Mouse (Mus musculus): ENCODE data around the gene Lin54.
"Not testable (repeated sequence)": the region's sequence is repeated elsewhere in the genome, so short reads cannot be mapped to it uniquely, and the experiment has no call there.

The Lin54 gene

DNA sequence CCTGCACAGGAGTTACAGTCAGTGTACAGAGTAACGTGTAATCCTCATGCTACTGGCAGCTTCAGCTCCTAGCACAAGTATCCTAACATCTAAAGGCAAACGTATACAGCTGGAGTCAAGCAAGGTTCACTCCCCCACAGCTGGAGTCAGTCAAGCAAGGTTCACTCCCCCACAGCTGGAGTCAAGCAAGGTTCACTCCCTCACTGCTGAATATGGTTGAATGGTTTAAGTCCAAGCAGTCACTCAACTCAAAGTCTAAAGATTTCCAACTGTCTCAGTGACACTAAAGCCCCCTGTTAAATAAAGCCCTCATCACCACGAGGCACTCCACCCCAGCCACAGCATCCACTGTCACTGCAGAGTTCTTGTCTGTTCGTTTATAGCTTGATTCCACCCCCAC lies 8.7 kb downstream of the Lin54 start:
- intact Hi-C loops (cut with DNase I), result no loop called here

DNA sequence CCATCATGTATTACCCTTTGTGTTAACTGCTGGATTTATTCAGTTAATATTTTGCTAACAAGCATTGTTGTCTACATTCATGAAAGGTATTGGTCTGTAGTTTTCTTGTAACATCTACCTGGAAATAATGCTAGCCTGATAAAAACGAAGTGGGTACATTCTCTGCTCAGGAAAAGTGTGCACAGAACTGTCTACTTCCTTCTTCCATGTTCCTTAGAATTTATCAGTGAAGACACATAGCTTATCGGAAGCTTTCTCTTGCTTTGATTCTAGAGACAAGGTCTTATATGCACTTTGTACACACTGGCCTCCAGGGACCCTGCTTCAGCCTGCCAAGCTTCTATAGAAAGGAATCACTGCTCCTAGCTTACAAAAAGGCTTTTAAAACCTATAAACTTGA lies 11.1 kb downstream of the Lin54 start:
- intact Hi-C loops (cut with DNase I), result no loop called here

DNA sequence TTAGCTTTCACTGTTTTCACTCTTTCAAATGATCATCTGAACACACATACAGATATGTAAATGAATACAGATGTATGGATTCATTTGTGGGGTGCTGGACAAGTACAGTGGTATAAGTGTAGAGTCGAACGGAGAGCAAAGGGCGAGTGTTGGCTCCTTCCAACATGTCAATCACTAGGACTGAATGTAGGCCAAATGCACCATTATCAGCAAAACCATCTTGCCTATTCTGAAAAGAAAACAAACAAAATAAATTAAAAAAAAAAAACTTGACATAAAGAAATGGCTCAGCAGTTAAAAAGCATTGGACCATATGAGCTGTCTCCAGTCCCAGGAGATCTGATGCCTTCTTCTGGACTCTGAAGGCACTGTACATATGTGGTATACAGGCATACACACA lies 12.2 kb downstream of the Lin54 start:
- intact Hi-C loops (cut with DNase I), result no loop called here

DNA sequence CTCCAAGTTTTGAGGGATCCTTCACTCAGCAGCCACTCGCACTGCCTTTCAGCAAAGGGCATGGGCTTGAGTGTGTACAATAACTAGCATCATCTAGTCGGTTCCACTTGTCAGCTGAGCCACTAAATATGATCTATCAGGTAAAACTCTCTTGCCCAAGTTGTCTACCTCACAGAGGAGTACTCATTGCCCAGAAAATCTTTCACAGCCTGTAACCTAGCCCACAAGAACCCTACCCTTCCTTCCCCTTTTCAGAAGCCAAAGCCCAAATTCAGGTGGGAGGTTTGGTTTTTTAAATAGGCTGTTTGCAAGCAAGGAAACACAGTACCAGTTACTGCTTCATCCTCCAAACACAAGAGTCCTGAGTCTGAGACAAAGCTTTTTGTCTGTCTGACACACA lies 13.3 kb downstream of the Lin54 start:
- intact Hi-C loops (cut with DNase I), result no loop called here

GRCm38 (mm10) chr5:100483569-100483968 lies 16.9 kb downstream of the Lin54 start:
- intact Hi-C loops (cut with DNase I), result no loop called here

- intact Hi-C loops (cut with DNase I), result no loop called here
These were observed 22.8 kb downstream of the Lin54 start for GRCm38 (mm10) chr5:100477604-100478003.

DNA sequence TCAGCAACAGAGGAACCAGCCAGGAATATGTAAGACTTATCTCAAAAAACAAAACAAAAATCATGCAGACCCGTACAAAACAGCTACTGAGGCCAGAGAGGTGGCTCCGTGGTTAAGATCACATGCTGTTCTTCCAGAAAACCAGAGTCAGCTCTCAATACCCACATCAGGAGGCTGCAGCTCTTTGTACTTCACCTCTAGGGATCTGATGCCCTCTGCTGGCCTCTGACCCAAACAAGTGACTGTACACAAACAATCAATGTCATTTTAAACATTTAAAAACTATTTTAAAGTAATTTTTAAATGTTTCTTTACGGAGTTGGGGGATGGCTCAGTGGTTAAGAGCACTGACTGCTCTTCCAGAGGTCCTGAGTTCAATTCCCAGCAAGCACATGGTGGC lies 24.1 kb downstream of the Lin54 start:
- intact Hi-C loops (cut with DNase I), result no loop called here

DNA sequence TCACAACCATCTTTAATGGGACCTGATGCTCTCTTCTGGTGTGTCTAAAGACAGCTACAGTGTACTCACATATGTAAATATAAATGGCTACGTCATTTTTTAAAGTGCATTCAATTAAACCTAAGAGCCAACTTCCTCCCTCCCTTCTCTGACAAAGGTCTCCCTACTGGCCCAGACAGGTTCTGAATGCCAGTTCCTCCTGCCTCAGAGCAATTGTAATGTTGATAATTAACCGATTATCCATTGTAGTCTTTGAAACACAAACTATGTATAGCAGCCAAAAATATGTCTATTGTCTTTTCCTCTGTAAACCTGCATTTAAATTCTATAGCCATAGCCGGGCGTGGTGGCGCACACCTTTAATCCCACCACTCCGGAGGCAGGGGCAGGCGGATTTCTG lies 33.1 kb downstream of the Lin54 start:
- intact Hi-C loops (cut with DNase I), result no loop called here

DNA sequence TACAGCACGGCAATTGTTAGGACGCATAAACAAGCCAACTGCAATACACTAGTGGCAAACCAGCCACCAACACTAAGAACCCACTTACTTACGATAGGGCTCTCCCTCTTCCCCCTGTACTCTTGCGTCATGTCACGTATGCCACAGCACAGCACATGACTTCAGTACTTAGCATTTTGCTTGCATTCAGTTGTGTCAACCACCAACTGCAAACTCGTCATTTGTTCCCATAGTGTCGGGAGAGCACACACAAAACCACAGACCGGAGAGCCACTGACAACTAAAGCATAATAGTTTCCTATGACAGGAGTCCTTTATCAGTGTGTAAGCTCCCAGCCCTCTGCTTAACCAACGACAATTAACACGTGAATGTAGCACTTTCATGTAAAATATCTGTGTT lies 33.8 kb downstream of the Lin54 start:
- intact Hi-C loops (cut with DNase I), result no loop called here

DNA sequence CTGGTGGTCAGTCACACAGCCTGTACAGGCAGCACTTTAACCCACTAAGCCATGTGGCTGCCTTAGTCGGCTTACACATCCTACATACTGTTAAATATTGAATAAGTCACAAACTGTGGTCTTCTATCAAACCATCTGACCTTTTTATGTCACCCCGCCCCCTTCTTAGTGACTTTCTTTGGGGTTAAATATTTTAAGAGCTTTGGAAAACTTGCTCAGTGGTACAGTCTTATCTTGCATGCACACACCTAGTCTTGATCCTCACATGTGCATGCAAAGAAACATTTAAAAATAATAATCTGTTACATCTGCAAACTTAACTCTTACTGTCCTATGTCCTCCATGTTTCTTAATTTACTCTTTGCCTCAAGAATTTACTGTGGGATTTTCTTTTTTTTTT lies 38.1 kb downstream of the Lin54 start:
- intact Hi-C loops (cut with DNase I), result no loop called here

- intact Hi-C loops (cut with DNase I), result no loop called here
These were observed 38.9 kb downstream of the Lin54 start for GRCm38 (mm10) chr5:100461526-100461925.

- intact Hi-C loops (cut with DNase I), result no loop called here
These were observed 41.0 kb downstream of the Lin54 start for GRCm38 (mm10) chr5:100459468-100459867.

GRCm38 (mm10) chr5:100451871-100452270 lies 48.6 kb downstream of the Lin54 start:
- intact Hi-C loops (cut with DNase I), result no loop called here

- intact Hi-C loops (cut with DNase I), result no loop called here
These were observed 61.6 kb downstream of the Lin54 start for GRCm38 (mm10) chr5:100438796-100439195.

DNA sequence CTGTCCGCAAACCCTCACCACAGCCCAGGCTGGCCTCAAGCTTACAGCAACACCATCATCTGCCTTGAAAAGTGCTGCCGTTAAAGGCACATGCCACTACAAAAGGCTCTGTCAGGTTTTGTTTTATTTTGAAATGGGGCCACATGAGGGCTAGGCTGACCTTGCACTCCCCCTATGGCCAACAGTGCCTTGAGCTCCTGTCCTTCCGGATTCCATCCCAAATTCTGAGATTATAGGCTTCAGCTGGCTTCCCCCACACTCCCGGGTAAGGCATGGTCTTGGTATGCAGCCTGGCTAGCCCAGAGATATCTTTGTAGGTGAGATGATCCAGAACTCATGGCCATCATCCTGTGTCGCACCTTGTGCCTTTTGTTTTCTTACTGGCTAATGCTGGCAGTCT lies 62.5 kb downstream of the Lin54 start:
- intact Hi-C loops (cut with DNase I), result no loop called here

DNA sequence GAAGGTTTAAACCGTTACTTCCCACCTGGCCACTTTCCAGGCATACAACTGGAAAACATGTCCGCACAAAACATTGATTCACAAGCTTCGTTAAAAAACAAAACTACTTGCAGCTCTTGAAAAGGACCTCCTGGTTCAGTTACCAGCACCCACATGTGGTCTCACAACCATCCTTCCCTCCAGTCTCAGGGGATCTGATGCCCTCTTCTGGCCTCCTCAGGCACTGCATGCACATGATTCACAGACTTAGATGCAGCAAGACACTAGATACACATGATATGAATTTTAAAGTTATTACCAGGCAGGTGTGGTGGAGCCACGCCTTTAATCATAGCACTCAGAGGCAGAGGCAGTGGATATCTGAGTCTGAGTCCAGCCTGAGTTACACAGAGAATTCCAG lies 63.4 kb downstream of the Lin54 start:
- intact Hi-C loops (cut with DNase I), result no loop called here

- intact Hi-C loops (cut with DNase I), result no loop called here
These were observed 69.5 kb downstream of the Lin54 start for GRCm38 (mm10) chr5:100430966-100431365.

DNA sequence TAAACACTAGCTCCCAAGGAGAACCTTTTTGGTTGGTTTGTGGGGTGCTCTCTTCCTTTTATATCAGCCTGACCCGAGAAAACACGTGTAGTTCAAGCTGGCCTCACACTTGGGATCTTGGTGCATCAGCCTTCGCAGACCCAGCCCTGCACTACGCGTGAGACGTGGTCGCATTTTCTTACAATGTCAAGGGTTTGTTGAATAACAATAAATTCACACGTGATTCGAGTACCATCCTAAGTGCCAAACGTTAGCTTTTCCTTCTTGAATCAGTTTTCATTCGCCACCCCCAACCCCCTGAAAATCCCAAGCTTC lies 70.4 kb downstream of the Lin54 start:
- intact Hi-C loops (cut with DNase I), result no loop called here

- intact Hi-C loops (cut with DNase I), result no loop called here
These were observed 70.9 kb downstream of the Lin54 start for GRCm38 (mm10) chr5:100429344-100430075.

GRCm38 (mm10) chr5:100428734-100429343 lies 71.6 kb downstream of the Lin54 start:
- intact Hi-C loops (cut with DNase I), result no loop called here

- intact Hi-C loops (cut with DNase I), result no loop called here
These were observed 72.3 kb downstream of the Lin54 start for GRCm38 (mm10) chr5:100428031-100428733.

GRCm38 (mm10) chr5:100427276-100427675 lies 73.2 kb downstream of the Lin54 start:
- intact Hi-C loops (cut with DNase I), result no loop called here

DNA sequence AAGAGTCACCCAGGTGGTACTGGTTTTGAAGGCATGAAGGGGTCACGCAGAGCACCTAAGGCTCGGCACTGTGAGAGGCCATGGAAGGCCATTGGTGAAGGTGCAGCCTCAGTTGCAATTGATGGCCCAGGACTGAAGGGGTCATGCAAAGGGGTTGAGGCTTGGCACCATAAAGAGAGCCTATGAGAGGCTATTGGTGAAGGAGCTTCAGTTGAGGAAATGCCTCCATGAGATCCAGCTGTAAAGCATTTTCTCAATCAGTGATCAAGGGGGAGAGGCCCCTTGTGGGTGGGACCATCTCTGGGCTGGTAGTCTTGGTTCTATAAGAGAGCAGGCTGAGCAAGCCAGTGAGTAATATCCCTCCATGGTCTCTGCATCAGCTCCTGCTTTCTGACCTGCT lies 74.6 kb downstream of the Lin54 start:
- intact Hi-C loops (cut with DNase I), result not testable (repeated sequence)
